Mouse (Mus musculus): Measurements from ENCODE around the gene Rcc1l.

The Rcc1l gene

DNA sequence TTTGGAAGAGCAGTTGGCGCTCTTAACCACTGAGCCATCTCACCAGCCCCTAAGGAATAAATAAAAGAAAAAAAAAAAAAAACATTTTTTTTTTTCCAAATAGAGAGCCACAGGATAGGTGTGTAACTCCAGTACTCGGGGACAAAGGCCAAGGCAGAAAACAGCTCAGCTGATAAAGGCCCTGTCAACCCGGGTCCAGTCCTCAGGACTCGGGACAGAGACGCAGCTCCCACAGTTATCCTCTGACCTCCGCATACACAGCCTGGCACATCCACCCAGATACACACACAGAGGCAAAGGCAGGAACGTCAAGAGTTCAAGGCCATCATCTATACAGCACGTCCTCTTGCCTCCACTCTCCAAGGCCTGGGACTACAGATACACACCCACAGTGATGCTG is 6.4 kb downstream of the Rcc1l start:
- no peak for DNase-seq (ENCODE audit: low spot score in 2 of 2)

DNA sequence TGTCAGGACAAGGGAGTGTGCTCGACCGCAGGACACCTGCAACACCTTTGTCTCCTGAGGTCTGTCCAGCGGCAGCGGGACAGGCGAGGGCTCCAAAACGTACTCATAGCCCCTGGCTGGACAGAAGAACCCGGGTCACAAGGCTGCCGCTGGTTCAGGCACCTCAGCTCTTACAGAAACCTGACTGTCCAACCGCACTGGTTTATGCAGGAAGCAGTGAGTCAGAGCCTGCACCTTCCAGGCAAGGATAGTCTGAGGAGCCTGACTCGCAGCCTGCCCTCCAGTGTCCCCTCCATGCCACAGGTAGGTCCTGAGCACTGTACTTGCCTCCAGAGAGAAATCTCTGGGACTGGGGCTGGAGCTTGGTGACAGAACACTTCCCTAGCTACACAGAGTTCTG is 7.3 kb downstream of the Rcc1l start:
- DNase-seq (ENCODE audit: low spot score in 2 of 2) = no peak

DNA sequence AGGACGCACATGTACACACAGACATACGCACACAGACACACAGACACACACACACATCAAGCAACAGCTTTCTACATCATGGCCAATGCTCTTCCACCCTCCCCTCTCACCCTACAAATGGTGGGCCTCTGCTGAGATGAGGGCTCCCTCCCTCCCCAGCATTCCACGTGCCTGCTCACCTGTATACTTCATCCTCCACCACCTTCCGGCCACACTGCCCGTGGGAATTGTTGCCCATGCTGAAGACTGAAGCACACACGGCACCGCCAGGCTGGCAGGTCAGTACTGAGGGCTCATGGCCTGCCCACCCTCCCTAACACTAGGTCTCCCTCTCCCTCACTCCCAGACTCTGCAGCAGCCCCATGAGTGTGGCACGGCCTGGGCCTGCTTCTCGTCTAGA is 8.5 kb downstream of the Rcc1l start:
- DNase-seq (ENCODE audit: low spot score in 2 of 2) = no peak

DNA sequence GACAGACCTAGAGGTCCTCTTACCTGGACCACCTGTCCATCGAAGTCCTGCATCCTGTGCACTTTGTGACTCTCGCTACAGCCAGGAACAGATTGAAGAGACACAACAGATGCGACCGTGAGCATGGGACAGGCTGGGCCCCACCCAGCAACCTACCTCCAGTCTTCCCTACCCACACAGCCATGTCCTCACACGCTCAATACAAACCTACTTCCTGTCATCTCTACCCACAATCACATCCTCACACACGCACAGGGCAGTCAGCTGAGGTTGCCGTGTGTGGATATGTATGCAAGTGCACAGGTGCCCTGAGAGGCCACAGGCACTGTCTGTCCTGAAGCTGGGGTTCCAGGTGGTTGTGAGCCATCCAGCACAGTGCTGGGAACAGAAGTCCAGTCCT is 9.9 kb downstream of the Rcc1l start:
- no peak for DNase-seq (ENCODE audit: low spot score in 2 of 2)

DNA sequence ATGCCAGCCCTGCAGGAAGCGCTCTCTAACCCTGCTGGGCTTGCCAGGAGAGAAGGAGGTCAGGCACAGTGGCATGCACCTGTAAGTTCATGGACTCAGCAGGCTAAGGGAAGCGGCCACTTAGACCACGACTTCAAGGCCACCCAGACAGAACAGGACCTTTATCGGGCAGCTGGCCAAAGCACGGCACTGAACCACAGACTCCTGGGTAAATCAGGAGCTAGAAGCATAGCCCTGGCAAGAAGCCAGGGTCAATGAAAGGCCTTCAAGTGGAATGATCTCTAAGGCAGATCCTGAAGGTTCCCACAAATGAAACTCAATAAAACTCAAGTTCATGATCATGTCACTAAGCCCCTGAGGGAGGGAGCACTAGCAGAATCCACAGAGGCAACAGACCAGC is 11.9 kb downstream of the Rcc1l start:
- DNase-seq (ENCODE audit: low spot score in 2 of 2) = no peak

DNA sequence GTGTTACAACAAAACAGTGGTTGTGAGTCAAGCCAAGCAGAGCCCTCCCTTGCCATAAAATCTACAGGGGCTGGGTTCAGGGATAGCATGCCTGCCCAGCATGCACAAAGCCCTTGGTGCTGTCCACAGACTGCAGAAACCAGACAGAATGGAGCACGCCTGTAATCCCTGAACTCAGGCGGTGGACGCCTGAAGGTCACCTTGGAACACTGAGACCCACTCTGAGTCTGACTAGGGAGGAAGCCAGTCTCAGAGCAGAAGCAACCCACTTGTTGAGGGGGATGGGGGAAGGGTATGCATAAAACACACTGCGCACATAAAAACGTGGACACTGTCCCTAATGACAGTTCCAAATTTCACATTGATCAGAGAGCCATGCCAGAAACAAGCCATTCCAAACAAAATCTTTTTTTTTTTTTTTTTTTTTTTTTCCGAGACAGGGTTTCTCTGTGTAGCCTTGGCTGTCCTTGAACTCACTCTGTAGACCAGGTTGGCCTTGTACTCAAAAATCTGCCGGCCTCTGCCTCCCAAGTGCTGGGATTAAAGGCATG is 20.6 kb downstream of the Rcc1l start:
- no peak for DNase-seq (ENCODE audit: low spot score in 2 of 2)

DNA sequence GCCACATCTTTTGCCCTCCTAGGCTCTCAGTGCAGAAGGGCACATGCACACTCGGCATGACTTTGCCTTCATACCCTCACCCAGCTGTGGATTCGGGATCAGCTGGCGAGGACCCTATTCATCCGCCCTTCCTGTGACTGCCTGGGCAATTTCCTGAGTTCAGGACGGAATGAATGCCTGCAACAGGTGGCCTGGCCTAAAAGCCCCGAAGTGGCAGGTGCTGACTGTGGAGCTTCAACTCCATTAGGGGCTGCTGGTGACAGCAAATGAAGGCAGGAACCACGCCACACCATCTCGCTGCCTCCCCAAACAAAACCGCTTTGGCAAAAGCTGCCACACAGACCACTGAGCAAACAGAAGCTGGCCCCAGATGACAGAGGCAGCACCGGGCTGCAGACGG is 24.7 kb downstream of the Rcc1l start:
- DNase-seq (ENCODE audit: low spot score in 2 of 2) = no peak

DNA sequence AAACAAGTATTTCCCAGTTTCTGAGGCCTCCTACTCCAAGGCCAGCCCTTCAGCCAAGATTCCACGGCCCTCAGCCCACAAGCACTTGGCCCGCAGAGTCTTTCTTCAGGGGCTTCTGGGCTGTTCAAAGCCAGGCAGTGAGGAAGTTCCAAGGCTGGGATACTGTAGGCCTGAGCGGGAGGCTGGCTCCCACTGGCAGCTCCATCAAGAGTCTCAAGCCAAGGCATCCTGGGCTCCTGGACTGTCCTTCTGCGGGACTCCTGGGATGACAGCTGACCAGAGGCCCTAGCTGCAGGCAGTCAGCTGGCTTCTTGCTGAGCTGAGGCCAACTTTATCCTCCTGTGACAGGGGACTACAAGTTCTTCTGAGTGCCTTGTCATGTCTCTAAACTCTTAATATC is 28.4 kb downstream of the Rcc1l start:
- no peak for DNase-seq (ENCODE audit: low spot score in 2 of 2)

DNA sequence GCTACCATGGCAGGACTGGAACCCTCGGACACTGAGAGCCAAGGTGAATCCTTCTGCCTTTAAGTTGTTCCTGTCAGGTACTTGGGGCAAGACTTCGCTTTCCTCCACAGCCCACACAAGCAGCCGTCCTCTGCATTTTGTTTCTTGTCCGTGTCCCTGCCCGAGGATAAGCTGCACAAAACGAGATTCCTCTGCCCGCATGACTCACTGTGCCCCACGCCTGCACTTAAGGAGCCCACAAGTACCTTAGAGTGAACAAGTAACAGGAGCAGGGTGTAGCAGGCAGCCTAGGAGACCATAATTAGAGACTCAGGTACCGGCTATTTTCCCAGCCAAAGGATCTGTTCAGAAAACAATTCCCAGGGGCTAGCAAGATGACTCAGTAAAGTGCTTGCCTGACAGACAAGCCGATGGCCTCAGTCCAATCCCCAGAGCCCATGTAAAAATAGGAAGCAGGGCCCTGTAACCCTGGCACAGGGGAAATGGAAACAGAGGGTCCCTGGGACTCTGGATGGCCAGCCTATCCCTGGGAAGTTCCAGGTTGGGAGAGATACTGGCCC is 29.3 kb downstream of the Rcc1l start:
- no peak for DNase-seq (ENCODE audit: low spot score in 2 of 2)

DNA sequence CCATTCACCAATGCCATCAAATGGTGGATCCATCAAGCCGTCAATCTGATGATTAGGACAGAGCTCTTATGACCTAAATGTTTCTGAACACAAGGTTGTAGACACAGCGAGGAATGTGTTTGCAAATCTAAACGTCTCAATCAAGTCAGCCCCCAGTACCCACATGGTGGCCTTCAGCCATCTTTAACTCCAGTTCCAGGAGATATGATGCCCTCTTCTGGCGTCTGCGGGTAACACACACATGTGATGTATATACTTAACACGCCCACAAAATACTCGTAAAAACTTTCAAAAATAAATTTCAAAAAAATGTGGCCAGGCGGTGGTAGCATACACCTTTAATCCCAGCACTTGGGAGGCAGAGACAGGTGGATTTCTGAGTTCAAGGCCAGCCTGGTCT is 31.6 kb downstream of the Rcc1l start:
- no peak for DNase-seq (ENCODE audit: low spot score in 2 of 2)

DNA sequence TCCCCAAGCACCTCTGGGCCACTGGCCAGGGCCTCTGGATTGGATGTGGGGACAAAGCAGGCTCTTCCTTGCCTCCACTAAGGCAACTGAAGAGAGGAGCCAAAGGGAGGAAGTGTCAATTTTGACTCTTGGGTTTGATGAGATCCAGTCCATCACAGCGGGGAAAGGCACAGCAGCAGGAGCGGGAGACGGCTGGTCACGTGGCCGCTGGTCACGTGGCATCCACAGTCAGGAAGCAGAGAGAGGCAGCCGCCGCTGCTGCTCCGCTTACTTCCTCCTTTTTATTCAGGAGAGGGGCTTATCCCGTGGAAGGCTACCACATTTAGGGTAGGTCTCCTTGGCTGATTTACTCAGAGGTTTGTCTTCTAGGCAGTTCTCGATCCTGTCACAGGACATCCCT is 34.2 kb downstream of the Rcc1l start:
- no peak for DNase-seq (ENCODE audit: low spot score in 2 of 2)

DNA sequence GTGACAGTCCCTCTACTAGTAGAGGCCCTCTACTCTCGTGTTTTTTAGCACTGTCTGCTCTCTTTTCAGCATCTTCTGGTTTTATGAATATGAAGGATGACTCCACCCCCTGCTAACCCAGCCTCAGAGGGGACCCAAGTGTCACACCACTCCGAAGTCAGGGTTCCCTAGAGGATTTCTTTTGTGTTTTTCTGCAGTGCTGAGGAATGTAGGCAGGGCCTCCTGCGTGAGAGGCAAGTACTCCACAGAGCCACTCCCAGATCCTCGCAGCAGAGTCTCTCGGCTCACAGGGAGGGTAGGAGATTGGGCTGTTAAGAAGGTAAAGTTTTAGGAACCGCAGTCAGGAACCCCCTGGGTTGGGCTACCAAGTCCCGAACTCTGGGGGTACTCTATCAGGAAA is 35.3 kb downstream of the Rcc1l start:
- no peak for DNase-seq (ENCODE audit: low spot score in 2 of 2)

DNA sequence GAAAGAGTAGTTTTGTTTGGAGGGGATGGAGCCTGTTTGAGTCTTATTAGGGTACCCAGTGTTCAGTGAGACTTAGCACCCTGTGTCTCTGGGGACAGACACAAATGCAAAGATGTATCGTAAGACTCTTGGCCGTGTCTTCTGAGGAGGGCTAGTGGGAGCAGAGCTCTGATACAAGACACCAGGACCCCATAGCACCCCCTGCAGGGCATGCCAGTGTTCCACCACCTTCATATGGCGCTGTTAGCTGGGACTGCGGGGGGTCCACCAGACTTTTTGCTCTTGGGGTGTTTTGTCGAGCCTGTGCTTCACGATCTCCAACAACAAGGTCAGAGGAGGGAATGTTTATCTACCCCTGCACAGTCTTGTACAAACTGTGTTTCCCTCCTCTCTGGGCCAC is 37.1 kb downstream of the Rcc1l start:
- DNase-seq (ENCODE audit: low spot score in 2 of 2) = no peak

DNA sequence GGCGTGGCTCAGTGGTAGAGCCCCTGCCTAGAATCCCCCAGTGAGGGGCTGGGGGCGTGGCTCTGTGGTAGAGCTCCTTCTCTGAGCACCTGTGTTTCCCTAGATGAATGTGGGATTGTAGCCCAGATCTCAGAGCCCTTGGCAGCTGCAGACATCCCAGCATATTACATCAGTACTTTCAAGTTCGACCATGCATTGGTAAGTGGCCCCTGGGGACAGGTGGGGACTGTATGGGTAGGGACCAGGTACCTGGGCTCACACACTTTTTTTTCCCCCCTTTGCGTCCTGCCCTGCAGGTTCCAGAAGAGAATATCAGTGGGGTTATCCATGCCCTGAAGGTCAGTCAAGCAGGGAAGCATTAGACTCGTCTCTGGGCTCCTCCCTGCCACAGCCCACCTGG is 38.6 kb downstream of the Rcc1l start:
- DNase-seq (ENCODE audit: low spot score in 2 of 2) = no peak

DNA sequence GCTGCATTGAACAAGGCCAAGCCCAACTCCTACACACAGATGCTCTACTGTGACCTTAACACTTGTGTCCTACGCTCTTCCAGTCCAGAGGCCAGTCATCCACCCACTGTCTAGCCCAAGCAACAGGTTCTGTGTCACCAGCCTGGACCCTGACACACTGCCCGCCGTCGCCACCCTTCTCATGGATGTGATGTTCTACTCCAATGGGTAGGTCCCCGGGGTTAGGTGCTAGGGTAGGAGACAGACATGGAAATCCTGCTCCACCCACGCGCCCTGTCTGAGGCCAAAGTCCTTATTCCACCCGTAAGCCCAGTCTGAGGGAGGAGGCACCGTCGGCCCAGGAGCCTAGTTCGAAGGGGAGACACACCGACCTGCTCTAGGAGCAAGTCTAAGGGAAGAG is 40.6 kb downstream of the Rcc1l start:
- no peak for DNase-seq (ENCODE audit: low spot score in 2 of 2)

DNA sequence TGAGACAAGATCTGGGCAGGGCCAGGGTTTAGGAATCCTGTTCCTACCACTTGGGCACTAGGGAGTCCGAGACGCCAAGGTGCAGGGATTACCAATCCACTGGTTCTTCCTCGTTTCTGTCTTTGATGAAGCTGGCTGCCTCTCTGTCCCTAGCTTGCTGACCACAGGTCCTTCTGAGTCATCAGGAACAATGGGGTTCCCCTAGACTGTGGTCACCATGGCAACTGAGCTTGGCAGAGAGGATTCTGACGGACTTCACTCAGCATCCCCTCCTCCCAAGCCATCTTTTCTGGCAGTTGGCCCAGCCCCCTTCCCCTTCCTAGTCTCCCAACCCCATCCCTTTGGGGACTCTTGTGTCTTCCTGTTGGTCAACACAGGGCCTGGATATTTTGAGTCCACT is 45.0 kb downstream of the Rcc1l start:
- no peak for DNase-seq (ENCODE audit: low spot score in 2 of 2)

DNA sequence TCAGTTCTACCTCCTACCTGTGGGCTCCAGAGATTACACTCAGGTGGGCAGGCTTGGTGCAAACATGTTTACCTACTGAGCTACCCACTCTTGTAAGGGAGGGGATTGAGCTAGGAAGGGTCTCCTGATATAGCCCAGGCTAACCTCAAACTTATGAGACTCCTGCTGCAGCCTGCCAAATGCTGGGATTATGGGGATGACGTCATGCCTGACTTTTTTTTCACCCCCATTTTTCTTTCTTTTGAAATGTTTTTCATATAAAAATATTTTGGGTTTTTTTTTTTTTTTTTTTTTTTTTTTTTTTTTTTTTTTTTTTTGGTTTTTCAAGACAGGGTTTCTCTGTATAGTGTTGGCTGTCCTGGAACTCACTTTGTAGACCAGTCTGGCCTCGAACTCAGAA is 50.3 kb downstream of the Rcc1l start:
- DNase-seq (ENCODE audit: low spot score in 2 of 2) = no peak

DNA sequence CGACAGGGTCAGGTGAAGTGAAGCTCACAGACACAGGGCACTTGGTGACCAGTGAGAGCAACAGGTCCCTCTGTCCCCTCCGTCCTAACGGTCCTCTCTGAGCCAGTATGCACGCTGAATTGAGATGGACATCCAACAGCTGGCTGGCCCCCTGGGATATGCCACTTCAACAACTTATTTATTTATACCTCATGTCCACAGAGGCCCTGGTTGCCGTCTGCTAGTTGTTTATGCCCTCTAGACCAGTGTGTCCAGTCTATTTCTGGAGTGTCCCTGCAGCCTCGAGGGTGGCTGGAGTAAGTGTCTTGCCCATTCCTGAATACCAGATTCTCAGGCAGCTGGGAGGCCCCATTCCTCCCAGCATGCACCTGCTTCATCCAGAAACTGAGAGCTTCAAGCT is 52.7 kb downstream of the Rcc1l start:
- no peak for DNase-seq (ENCODE audit: low spot score in 2 of 2)

DNA sequence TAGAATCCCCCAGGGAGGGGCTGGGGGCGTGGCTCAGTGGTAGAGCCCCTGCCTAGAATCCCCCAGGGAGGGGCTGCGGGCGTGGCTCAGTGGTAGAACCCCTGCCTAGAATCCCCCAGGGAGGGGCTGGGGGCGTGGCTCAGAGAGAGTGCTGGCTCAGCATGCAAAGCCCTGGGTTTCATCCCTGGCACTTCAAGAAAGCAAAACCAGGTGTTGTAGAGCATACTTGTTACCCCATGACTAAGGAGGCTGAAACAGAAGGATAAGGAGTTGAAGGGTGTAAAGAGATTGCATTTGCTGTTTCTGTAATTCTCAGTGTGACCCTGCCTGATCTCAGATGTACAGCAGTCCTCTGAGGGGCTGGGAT is 54.7 kb downstream of the Rcc1l start:
- DNase-seq (ENCODE audit: low spot score in 2 of 2) = no peak

DNA sequence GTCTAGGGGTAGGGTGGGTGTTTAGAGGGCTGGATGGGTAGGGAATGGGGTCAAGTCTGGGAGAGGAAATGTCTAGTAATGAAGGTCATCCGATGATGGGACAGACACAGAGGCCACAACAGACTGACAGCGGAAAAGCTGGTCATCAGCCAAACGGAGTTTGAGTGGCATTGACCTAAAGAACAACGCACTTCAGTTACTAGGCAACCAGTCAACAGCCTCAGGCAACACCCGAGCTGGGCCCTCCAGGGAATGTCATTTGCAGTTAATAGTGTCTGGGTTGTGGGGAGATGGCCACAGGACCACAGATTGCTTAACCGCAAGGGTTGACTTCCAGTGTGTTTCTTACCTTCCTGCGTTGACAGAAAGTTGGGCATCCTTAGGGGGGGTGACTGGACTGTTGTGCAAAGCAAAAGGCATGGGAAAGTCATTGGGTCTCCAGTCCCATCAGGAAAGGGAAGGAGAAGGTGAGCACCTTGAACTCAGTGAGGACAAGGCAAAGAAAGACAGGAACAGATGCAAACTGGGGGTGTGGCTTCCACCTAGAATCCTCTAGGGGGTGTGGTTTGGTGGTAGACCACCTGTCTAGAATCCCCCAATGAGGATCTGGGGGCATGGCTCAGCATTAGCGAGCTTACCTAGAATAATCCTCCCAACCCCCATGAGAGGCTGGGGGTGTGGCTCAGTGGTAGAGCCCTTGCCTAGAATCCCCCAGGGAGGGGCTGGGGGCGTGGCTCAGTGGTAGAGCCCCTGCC is 55.3 kb downstream of the Rcc1l start:
- DNase-seq (ENCODE audit: low spot score in 2 of 2) = no peak

DNA sequence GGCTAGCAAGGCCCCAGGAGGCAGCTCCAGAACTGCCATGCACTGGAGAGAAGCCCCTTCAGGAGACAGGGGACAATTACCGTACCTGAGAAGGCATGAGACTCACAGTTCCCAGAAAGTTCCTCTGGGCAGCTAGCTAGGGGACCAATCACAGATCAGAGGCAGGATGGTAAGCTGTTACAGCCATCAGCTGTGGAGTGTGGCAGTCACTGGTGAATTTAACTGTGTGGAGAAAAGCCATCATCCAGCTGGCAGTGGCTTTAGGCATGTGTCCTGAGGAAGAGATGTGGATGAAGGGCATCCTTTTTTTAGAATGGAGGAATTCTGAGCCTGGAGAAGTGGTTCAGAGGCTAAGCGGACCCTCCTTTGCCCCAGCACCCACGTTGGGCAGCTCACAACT is 56.4 kb downstream of the Rcc1l start:
- no peak for DNase-seq (ENCODE audit: low spot score in 2 of 2)

DNA sequence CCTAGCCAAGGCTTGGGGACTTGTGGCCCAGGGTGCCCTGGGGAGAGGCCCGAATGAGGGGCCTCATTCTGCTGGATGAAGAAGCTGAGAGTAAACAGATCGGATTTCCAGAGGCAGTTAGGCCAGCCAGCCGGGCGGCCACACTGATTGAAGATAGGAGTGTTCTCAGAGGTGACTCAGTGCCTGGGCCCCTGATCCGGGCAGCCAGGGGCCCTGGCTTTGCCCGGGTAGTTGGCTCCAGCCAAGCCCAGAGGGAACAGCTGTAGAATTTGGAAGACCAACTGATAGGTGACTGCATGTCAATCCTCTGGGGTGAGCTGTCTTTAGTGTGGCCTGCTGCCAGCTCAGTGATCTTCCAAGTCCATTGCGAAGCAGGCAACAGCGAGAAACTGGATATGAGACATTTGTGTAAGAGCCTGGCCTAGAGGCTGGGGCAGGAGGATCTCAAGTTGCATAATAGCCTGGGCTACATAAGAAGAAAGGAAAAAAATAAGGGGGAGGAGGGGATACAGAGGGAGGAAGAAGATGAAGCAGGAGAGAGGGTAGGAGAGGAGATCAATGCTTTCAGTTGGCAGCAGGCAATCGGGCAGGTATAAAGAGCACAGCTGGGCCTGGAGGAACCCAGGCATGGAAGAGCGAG is 57.0 kb downstream of the Rcc1l start:
- DNase-seq (ENCODE audit: low spot score in 2 of 2) = no peak

DNA sequence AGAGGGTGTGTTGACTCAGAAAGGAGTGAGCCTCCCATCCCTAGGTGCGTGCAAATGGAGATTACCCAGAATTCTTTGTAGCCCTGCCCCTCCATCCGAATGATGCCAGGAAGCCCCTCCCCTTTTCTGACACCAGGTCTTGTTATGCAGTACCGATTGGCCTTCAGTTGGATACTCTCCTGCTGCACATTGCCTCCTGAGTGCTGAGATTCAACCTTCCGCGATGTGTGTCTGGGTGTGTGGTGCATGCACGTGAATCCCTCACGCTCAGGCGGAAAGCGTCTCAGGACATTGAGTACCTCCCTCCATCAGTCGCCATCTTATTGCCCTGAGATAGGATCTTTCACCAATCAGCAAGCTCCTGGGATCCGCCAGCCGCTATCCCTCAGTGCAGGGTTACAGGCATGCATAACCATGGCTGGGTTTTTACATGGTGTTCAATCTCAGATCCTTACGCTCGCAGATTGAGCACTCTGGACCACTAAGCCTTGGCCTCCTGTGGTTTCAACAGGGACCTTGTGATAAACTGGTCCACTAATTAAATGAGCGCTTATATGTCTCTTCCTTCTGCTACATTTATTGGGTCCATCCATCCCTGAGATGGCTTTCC is 57.7 kb downstream of the Rcc1l start:
- no peak for DNase-seq (ENCODE audit: low spot score in 2 of 2)
